Mouse (Mus musculus): ENCODE data around the gene Sept5. TPM values are rescaled to one million over a fixed set of nuclear protein-coding genes. Genes with fewer than 3 reads are reported as not detected.

The Sept5 gene
- 772 and 810 TPM in 2 replicates for polyA plus RNA-seq (2012; rRNA removed)

DNA sequence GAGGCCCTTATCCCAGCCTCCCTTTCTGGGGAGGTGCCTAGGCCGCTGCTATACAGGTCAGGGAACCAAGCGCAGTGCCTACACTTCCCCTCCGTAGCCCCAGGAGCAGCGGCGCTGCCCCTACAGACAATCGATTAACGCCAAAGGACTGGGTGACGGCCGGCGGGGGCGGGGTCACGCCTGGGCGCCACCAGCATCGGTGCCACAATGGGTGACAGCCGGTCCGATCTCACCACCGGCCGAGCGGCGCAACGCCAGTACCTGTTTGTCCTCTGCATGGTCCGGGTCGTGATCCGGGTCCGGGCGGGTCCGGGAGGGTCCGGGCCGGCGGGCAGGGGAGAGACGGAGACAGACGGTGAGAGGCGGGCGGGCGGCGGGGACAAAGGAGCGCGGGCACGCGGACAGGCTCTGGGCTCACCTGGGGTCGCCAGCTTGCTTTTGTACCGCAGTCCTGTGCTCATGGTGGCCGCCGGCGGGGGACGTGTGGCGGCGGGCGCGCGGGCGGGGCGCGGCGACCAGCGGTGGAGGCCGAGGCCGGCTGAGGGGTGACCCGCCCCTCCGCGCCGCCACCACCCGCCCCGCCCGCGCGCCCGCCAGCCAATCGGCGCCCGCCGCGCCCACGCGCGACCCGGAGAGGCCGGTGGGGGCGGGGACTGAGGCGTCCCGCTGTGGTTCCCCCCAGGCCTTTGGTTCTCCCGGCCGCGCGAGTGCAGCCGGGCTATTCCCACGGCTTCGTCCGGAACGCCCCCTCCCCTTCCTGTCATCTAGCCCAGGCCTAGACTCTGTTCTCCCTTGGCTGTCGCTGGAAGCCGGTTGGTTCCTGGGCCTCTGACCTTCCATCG lies at the start of gene Sept5:
Gene Sept5 (minus strand): TSS at position 565 of the 842 bp plus-strand sequence.
- peak in 1 of 2 experiments; percentile 72 for DNase-seq (ENCODE audit: extremely low spot score in 1 of 2, low spot score in 1 of 2)

DNA sequence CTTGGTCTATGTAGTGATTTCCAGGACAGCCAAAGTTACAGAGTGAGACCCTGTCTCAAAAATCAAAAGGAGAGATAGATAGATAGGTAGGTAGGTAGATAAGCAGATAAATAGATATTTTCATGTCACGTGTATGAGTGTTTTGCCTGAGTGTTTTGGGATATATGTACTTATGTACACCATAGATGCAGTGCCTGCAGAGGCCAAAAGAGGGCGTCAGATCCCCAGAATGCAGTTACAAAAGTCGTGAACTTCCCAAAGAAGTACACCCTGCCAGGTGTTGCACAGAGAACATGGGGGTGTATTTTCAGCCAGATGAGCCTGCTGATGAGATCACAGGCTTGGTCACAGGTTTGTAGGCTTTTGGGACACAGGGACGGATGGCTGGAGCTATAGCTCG lies 49.4 kb upstream of the Sept5 start:
- DNase-seq (ENCODE audit: extremely low spot score in 1 of 2, low spot score in 1 of 2) = no peak

DNA sequence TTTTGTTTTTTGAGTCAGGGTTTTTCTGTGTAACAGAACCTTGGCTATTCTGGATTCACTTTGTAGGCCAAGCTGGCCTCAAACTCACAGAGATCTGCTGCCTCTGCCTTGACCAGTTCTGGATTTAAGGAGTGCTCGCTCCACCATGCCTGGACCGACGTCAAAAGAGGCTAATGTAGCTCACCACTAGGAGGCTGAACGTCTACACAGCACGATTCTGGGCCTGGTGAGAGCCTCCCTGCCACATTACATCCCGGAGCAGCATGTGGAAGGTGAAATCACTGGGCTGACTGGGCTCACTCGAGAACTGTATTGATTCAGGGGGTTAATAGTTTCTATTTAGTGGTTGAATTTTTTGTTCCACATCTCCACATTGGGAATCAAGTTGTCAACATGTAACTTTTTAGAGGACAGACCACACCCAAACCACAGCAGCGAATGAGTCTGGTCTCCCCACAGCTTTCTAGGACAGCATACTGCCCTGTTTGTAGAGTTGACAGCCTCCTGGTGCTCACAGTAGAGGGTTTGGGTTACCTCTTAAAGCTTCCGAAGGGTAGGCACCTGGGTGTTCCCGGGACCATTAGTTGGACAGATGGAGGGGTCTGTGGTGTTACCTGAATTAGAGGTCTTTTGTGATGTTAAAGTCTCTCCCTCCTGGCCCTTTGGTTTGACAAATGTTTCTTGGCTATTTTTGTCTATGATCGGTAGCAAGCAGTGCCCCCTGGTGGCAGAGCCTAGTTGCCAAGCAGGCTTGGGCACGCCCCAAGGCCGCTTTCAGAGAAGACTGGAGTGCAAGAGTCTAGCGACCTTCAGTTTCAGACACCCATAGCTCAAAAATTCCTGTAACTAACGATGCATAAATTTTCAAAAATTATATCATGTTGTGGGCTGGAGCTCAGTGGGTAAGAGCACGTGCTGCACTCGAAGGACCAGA lies 48.3 kb upstream of the Sept5 start:
- DNase-seq (ENCODE audit: extremely low spot score in 1 of 2, low spot score in 1 of 2) = peak; percentile 14 to 79

DNA sequence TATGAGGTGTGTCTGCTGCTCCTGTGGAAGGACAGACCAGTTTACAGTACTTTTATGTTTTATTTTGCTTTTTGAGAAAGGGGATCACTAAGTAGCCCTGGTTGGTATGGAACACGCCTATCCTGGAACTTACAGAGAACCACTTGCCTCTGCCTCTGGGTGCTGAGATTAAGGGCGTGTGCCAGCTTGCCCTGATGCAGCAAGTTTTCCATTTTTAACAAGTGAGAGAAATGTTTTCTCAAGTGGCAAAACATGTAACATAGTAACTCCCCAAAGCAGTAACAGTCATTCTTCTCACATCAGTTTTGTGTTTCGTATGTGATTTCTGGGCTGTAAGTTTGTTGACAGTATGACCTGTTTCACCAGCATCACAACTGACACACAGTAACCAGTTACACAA lies 43.3 kb upstream of the Sept5 start:
- DNase-seq (ENCODE audit: extremely low spot score in 1 of 2, low spot score in 1 of 2) = no peak

DNA sequence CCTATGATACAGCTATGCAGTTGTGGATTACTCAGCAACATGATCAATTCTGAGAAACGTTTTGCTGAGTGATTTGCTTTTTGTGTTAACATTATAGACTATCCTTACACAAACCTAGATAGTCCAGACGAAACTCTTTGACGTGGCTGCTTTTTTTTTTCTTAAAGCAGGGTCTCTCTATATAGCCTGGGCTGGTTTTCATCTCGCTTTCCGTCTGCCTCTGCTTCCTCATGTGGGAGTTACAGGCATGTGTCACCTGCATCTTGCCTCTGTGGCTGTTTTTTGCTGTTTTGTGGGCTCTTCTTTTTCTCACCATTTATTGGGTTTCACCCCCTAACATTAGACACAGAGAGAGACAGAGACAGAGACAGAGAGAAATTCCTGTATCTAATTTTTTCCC lies 42.3 kb upstream of the Sept5 start:
- DNase-seq (ENCODE audit: extremely low spot score in 1 of 2, low spot score in 1 of 2) = no peak

DNA sequence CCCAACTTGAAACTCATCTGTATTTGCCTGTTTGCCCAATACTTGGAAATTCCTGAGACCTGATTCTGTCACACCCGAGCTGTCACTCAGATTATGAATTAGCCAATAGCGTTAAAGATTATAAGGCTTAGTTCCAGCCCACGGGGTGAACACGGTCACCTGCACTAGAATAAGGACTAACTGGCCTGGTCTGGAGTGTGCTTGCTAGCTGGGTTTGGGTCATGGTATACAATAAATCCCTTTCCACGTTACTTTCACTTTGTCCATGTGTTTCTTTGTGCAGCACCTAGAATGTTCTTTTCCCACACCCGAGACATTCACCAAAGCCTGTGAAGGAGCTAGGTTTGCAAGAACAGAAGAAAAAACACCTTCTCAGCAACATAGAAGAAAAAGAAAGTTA lies 40.2 kb upstream of the Sept5 start:
- no peak for DNase-seq (ENCODE audit: extremely low spot score in 1 of 2, low spot score in 1 of 2)

DNA sequence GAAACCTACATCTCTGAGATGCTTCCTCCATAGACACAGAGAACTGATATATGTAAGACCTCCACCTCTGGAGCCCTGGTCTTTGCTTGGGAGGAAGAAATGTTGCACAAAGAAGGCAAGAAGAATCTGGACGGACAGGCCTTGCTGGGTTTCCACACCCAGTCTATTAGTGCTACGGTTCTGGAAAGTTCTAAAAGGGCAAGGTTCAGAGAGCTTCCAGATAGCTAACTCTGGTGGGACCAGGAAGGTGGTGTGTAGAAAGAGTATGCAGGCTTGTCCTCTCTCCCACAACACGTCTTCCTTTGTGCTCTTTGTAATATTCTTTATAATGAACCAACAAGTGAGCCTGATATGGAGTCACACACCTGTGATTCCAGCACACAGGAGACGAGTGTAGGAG lies 28.8 kb upstream of the Sept5 start:
- DNase-seq (ENCODE audit: extremely low spot score in 1 of 2, low spot score in 1 of 2) = no peak

DNA sequence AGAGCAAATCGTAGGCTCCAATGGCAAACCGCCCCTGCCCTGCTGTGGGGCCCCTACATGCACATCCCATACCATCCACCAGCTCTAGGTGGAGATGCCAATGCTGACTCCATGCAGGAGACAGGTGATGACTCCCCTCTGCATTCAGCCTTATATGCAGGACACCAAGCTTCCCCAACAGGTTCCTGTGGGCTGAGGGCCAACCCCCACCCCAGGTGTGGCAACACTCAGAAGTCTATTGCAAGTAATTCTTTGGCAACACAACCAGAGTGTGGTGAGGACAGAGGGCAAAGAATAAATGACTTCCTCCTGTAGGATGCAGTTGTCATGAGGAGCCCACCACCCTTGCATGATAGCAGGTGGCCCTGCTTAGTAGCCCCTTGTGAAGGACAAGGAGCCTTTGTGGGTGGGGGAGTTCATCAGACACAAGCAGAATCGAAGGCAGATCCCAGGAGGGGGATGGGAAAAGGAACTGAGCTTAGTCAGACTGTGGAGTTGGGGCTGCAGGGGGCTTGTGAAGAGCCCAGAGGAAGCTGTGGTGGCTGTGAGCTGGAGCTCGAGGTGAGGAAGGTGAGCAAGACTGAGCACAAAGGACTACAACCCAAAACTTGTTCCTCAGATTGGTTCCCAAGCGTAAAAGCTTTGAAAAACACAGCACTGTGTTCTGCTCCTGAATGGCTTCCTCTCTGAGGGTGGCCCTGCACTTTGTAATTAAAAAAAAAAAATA lies 25.8 kb upstream of the Sept5 start:
- no peak for DNase-seq (ENCODE audit: extremely low spot score in 1 of 2, low spot score in 1 of 2)

DNA sequence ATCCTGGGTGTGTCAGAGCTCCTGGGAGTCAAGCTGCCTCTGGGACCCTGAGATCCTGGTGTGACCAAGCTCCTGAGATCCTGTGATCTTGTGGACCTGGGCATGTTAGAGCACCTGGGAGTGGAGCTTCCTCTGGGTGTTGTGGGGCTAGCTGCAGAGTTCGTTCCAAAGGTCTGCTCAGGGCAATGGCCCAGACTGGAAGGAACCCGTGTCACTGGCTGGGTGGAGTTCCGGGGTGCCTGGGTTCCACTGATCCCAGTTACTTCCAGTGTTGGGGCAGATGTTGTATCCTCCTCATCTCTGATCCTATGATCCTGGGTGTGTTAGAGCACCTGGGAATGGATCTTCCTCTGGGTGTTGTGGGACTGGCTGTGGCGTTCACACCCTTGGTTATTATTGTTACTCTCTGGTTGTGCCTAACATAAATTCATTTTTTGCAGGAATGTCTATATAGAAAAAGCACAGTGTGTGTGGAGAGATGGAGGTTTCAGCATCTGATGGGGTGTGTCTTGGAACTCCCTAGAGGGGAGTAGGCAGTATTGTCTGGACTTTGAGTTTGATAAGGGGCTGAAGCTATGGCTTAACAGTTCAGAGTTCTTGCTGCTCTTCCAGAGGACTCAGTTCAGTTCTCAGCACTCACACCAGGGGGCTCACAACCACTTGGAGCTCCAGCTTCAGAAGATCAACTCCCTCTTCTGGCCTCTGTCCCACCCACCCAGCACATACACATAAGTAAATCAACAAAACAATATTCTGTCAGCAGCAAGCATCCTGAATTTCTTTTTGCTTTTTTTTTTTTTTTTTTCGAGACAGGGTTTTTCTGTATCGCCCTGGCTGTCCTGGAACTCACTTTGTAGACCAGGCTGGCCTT lies 23.8 kb upstream of the Sept5 start:
- DNase-seq (ENCODE audit: extremely low spot score in 1 of 2, low spot score in 1 of 2) = no peak

DNA sequence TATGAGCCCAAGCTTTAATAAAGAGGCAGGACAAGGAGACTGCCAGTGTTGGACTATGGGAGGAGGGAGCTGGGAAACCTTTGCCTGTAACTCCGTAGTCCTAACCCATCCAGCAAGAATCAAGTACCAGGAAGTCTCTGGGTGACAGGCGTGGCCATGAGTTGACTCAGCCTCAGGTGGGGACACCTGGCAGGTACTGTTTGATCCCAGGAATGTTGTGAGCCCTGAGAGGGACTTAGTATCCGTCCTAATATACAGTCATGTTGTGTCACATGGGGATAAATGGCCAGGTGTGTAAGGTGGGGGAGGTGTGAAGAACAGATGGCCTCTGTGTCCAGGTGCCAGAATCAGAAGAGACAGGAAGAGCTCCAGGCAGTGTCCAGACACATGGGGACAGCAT lies 19.4 kb upstream of the Sept5 start:
- no peak for DNase-seq (ENCODE audit: extremely low spot score in 1 of 2, low spot score in 1 of 2)

DNA sequence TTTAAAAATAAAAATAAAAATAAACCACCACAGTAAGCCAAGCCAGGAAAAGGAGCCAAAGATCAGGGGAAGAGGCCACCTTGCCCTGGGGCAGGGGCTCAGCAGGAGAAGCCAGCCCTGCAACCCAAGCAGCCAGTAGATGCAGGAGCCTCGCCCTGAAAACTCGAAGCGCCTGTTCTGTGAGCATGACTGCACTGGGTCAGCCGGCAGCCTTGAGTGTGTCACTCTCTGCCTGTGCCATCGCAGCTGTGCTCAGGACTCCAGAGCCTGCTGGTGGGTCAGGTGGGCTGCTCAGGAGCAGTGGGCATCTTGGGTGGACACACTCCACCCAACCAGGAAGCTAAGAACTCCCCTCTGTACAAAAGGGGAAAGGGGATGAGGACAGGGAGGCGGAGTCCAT lies 15.6 kb upstream of the Sept5 start:
- no peak for DNase-seq (ENCODE audit: extremely low spot score in 1 of 2, low spot score in 1 of 2)

DNA sequence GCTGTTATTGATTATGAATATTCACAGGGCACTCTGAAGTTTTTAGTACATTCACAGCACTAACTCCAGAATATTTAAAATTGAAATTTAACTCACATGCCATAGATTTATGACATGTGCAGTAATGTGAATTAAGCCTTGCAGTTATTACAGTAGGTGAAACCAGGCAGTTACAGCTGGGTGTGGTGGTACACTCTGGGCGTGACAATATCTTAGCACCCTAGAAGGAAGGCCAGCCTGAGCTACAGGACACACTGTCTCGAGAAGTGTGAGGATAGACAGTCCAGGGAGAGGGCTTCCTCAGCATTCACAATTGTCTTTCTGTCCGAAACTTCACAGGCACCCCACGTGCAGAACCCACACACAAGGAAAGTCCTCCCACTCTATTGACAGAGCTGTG lies 14.7 kb upstream of the Sept5 start:
- DNase-seq (ENCODE audit: extremely low spot score in 1 of 2, low spot score in 1 of 2) = no peak

DNA sequence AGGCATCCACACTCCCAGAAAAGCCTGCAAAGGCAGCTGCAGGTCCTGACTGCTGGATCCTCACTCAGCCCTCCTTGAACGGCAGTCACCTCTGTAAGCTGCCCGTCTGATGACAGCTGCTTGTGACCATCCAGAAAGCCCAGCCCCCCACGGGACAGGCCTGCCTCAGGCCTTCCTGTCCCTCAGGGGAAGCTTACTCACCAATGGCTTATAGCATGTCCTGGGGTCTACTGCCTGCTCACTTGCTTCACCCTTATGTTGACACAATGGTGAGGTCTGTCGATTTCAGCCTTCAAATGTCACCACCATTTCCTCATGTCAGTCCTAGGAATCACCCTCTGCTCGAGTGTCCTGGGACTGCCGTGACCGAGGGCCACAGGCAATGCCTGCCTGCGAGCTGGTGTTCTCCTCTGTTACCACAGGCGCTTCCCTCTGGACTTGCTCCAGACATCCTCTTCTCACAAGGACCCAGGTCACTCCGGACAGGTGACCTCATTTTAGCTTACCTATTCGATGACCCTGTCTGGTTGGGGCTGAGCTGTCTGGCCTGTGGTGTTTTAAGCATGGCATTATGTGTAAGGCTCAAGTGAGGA lies 13.7 kb upstream of the Sept5 start:
- DNase-seq (ENCODE audit: extremely low spot score in 1 of 2, low spot score in 1 of 2) = no peak

DNA sequence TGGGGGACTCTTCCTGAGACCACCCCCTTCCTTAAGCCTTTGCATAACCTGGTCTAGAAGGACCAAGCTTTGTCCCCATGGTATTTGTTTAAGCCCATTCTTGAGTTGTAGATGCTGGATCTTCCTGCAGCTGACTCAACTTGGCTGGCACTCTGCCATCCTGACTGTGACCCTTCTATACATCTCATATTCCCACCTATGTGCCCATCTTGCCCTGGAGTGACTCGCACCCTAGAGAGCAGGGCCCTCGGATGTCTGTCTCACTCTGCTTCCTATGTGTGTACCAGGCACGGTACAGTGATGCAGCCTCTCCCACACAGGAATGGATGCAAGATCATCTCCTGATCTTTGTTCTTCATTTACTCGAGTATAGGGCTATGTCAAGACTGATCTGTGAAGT lies 13.1 kb upstream of the Sept5 start:
- DNase-seq (ENCODE audit: extremely low spot score in 1 of 2, low spot score in 1 of 2) = no peak

DNA sequence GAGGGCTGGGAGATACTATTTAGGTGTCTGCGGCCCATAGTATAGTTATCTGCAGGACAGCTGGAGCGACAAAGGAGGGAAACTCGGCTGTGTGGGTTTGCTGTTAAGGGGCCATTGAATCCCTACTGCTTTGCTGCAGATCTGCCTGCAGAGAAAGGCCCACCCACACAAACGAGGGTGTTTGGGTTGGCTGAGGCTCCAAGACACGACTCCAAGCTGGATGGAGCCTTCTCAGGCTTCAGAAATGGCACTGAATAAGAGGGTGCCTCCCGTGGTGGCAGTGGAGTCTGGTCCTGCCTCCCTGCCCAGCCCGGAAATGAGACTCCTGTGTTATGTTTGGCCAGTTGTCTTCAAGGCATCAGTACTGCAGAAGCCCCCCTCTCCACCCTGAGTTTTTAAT lies 12.5 kb upstream of the Sept5 start:
- peak in 1 of 2 experiments; percentile 72 for DNase-seq (ENCODE audit: extremely low spot score in 1 of 2, low spot score in 1 of 2)

DNA sequence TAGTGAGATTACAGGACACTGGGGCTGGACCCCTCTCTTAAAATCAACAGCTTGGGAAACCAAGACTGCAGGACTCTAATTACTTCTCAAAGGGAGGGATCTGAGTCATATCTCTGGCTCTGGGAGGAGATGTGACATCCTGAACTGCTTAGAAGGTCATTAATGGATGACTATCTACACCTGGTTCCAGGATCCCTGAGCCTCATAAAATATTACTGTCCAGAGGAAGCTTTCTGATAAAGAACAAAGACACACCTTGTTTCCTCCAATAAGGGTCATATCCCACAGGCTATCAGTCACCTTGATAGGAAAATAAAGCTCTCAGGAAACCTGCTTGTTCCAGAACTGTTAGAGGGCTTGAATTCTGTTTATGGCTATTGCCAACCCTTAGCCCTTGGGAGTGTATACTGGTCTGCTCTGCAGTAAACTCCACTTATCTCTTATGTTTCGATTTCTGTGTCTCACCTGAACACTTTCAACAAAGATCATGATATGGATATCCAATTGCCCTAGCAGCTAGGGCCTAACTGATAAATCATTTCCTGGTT lies 9.7 kb upstream of the Sept5 start:
- DNase-seq (ENCODE audit: extremely low spot score in 1 of 2, low spot score in 1 of 2) = no peak

DNA sequence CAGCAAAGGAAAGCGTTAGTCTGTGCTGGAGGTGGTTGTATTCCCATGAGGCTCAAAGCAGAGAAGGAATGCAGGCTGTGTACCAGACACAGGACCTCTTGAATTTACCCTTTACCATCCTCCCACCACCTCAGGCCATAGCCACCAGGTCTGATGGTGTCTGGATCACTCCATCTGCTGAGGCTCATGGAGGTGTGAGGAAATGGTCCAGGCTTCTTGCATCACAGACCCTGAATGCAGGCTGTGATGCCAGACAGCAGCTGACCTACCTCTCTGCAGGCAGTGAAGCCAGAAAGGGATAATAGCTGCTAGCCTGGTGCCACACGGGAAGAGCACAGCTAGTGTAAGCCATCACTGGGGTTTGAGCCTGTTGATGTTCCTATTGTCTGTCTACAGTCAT lies 8.6 kb upstream of the Sept5 start:
- no peak for DNase-seq (ENCODE audit: extremely low spot score in 1 of 2, low spot score in 1 of 2)

DNA sequence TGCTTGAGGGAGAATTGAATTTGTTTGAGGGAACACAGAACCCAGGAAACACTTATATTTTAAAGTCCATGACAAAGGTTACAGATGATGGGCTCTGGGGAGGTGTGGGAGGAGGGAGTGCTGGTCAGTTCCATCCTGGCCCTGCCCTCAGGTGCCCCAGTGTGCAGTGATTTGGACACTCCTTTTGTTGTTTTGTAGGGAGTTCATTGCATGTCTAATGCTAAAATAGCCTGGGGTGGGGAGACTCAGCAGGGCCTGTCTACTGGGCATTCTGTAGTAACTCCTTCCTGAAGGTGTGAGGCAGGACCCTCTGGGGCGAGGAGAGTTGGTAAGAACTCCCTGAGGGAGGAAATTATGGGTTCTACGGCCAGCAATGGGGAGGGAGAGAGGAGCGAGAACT lies 7.0 kb upstream of the Sept5 start:
- no peak for DNase-seq (ENCODE audit: extremely low spot score in 1 of 2, low spot score in 1 of 2)

DNA sequence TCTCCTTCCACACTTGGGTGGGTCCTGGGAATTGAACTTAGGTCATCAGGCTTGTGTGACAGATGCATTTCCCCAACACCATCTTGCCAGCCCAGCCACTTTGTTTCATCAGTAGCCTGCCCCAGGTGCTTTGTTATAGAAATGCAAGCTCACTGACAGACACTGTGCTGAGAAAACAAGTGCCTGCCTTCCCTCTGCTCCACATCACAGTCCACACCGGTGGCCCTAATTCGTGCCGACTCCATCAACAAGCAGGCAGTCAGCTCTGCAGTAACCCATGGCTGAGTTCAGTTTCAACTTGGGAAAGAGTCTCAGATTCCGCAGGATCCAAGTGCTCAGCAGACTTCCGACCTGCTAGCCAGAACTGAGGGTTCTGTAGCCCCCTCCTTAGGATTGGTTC lies 6.6 kb upstream of the Sept5 start:
- DNase-seq (ENCODE audit: extremely low spot score in 1 of 2, low spot score in 1 of 2) = no peak
